ENCODE assay signal across 7 mouse cellular contexts in the genomic region with DNA sequence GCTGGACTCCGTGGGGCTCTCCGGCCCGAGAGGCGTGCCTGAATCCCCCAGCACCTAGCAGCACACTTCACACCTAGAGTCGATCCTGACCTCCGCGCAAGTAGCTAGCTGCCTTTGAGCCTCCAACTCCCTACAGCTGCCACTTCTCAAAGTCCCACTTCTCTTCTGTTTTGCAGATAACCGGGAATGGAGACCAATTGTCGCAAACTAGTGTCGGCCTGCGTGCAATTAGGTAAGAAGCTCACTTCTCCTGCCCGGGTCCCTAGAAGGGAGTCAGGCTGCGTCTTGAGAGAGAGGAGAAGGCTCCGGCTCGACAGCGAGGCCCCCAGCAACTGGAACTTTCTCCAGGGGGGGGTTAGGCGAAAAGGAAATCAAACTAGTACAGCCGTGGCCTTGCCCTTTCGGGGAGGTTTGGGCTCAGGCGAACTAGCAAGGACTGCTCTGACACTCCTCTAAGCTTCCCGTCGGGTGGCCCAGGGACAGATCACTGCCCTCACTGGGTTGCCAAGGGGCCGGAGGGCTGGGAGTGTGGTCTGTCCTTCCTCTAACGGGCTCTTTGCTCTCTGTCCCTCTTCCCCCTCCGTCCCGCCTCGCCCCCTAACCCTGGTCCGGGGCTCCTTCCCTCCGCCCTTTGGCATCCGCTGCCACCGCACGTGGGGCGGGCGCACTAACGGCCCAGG. TPM values are rescaled to one million over a fixed set of nuclear protein-coding genes. Genes with fewer than 3 reads are reported as not detected.
DNase-seq lines count a peak whose midpoint lies in the region; ATAC-seq and TF ChIP-seq lines count a peak whose summit lies in the region.

No protein-coding gene starts in this region.

- TF ChIP-seq CTCF in E14TG2a.4 (conservative IDR thresholded peaks at IDR 0.05; ENCODE audit: low read length), result no peak

- DNase-seq in ES-CJ7 (ENCODE audit: low read depth, low spot score), result peak; percentile 82
- DNase-seq in thymus, postnatal 36 days, result no peak
- no peak for DNase-seq in spleen, adult 18-20 months
- DNase-seq in gastrocnemius, adult 8-10 months (ENCODE audit: low spot score in 2 of 2), result no peak

- H3K4me3 ChIP-seq in E14TG2a.4 (replicated peaks; ENCODE audit: low read length), result peak overlapping the region; percentile 79

- peaks cover 56% of the 10 kb centered on the region for H3K4me1 ChIP-seq in E14TG2a.4 (replicated peaks; ENCODE audit: low read depth, low read length)

- H3K27me3 ChIP-seq in E14TG2a.4 (ENCODE audit: insufficient read depth, low read length), result peaks cover 94% of the 10 kb centered on the region

- no peaks in the 10 kb centered on the region for H3K9me3 ChIP-seq in E14TG2a.4 (ENCODE audit: low read length)

- 0 out of 4 replicates have a peak, but pooled peaks have one; percentile 1 to 3 for ATAC-seq in hematopoietic stem cell, adult 5-6 weeks (replicated peaks in 1 of 2; ENCODE audit: insufficient read depth in 1 of 2, low FRiP score in 2 of 2, low TSS enrichment in 1 of 2, low read depth in 1 of 2, poor library complexity in 2 of 2, severe bottlenecking in 2 of 2)
- ATAC-seq in megakaryocyte-erythroid progenitor cell, adult 5-6 weeks (replicated peaks; ENCODE audit: low FRiP score, low TSS enrichment, poor library complexity, severe bottlenecking), result 0 out of 2 replicates have a peak, but pooled peaks have one; percentile 5

- H3K36me3 ChIP-seq in E14TG2a.4 (ENCODE audit: insufficient read depth, low read length), result no peaks in the 10 kb centered on the region

RNA-seq across cellular contexts. Expression of gene Pitx2, which starts 4.2 kb away (rescaled TPM):
- total RNA-seq in hematopoietic stem cell, adult 5-6 weeks (2017), result 2.8 and 4.5 TPM in 2 replicates
- not detected in 2 replicates for total RNA-seq in megakaryocyte-erythroid progenitor cell, adult 5-6 weeks (2014; fragmentation: Nextera tagmentation)
- not detected in 2 replicates for total RNA-seq in megakaryocyte-erythroid progenitor cell, adult 5-6 weeks (2017)
- total RNA-seq in gastrocnemius, adult 8-10 months (2022), result 1 to 10 TPM; 4.0 to 6.1 (median 5.5) TPM
